Mouse (Mus musculus): ENCODE measurements around the gene Trim58. TPM values are rescaled to one million over a fixed set of nuclear protein-coding genes. Genes with fewer than 3 reads are reported as not detected.

The Trim58 gene
- polyA plus RNA-seq, 1 experiment, result not detected

- TF ChIP-seq POLR2A (IDR thresholded peaks at IDR 0.05; ENCODE audit: low read depth, low read length), result no peak
- no peak for TF ChIP-seq CTCF (IDR thresholded peaks at IDR 0.05; ENCODE audit: extremely low read depth, insufficient read length, insufficient replicate concordance, low read depth, low read length)
- Histone ChIP-seq H3K36me3 (ENCODE audit: control insufficient read depth, insufficient read depth, low read length) (0 out of 2 replicates have a peak, but pooled peaks cover 2% of the 10 kb centered on the region), H3K27ac (ENCODE audit: insufficient read depth, low read depth, low read length) (peak overlapping the region; percentile 48), H3K27me3 (ENCODE audit: control insufficient read depth, insufficient read depth, low read length) (no peaks in the 10 kb centered on the region), H3K4me1 (ENCODE audit: control insufficient read depth, insufficient read depth, insufficient read length, low read length) (peaks cover 37% of the 10 kb centered on the region), H3K4me3 (ENCODE audit: low read depth, low read length) (no peak overlapping the region)
- WGBS, result 32% methylated on average over 12 of the region's 12 CpGs
Observed at GRCm38 (mm10) chr11:58606177-58606919, 33.9 kb upstream of the Trim58 start.

DNA sequence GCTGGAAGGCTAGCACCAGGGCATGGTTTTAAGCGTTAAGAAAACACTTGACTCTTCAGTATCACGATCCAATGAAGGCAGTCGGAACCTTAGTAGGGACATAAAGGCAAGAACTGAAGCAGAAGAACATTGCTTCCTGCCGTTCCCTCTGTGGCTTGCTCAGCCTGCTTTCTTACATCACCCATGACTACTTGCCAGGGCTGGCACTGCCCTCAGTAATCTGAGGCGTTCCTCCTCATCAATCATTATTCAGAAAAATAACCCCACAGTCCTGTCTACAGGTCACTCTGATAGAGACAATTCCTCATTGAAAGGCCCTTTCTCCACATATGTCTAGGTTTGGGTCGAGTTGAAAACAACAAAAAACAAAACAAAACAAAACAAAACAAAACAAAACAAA, 33.2 kb upstream of the Trim58 start:
- Histone ChIP-seq H3K36me3 (ENCODE audit: control insufficient read depth, insufficient read depth, low read length) (0 out of 2 replicates have a peak, but pooled peaks cover 2% of the 10 kb centered on the region), H3K27ac (ENCODE audit: insufficient read depth, low read depth, low read length) (peak overlapping the region; percentile 48), H3K27me3 (ENCODE audit: control insufficient read depth, insufficient read depth, low read length) (no peaks in the 10 kb centered on the region), H3K4me3 (ENCODE audit: low read depth, low read length) (no peak overlapping the region), H3K4me1 (ENCODE audit: control insufficient read depth, insufficient read depth, insufficient read length, low read length) (peaks cover 37% of the 10 kb centered on the region)
- TF ChIP-seq CTCF (IDR thresholded peaks at IDR 0.05; ENCODE audit: extremely low read depth, insufficient read length, insufficient replicate concordance, low read depth, low read length), result no peak
- no peak for TF ChIP-seq POLR2A (IDR thresholded peaks at IDR 0.05; ENCODE audit: low read depth, low read length)
- 34% methylated on average over 6 of the region's 6 CpGs for WGBS

DNA sequence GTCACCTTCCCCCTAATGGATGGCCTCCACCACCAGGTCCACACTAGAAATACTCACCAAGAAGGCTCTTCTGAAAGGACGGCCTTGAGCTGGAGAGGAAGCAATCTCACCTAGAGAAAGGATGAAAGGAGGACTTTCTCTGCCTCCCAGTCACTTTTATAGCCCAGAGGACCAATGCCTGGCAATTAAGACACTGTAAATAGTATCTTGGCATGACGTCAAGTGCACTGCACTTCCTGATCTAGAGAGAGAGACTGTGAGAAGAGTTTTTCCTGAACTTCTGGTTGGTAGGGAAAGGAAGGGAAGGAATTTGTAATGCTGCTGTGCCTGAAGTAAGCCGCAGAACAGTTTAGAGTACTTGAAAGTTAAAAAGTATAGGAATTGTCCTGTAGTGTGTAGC, 26.9 kb upstream of the Trim58 start:
- 25% methylated on average over 3 of the region's 3 CpGs for WGBS
- TF ChIP-seq CTCF (IDR thresholded peaks at IDR 0.05; ENCODE audit: extremely low read depth, insufficient read length, insufficient replicate concordance, low read depth, low read length) (no peak), POLR2A (IDR thresholded peaks at IDR 0.05; ENCODE audit: low read depth, low read length) (no peak)
- Histone ChIP-seq H3K4me1 (ENCODE audit: control insufficient read depth, insufficient read depth, insufficient read length, low read length) (peaks cover 49% of the 10 kb centered on the region), H3K27me3 (ENCODE audit: control insufficient read depth, insufficient read depth, low read length) (no peaks in the 10 kb centered on the region), H3K36me3 (ENCODE audit: control insufficient read depth, insufficient read depth, low read length) (no peaks in the 10 kb centered on the region), H3K27ac (ENCODE audit: insufficient read depth, low read depth, low read length) (peak overlapping the region; percentile 76; the same call in 1 of the 2 replicates), H3K4me3 (ENCODE audit: low read depth, low read length) (no peak overlapping the region)

DNA sequence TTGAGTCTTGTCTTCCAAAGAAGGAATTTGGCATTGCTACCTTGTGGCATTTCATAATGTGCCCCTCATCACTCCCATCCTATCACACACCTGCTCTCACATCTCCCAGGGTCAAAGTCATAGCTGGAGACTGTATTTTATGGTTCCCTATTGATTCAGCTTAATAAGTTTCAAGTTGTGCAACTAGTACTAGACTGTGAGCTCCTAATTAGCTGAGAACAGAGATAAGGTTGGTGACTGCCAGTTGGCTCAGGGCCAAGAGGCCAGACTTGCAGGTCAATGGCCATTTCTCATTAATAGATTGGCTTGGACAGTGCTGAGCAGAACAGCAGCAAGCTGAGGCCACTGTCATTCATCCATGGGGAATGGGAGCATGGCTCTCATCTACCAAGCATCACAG, 25.7 kb upstream of the Trim58 start:
- Histone ChIP-seq H3K27ac (ENCODE audit: insufficient read depth, low read depth, low read length) (peak overlapping the region; percentile 76), H3K4me3 (ENCODE audit: low read depth, low read length) (no peak overlapping the region), H3K27me3 (ENCODE audit: control insufficient read depth, insufficient read depth, low read length) (no peaks in the 10 kb centered on the region), H3K36me3 (ENCODE audit: control insufficient read depth, insufficient read depth, low read length) (no peaks in the 10 kb centered on the region), H3K4me1 (ENCODE audit: control insufficient read depth, insufficient read depth, insufficient read length, low read length) (peaks cover 52% of the 10 kb centered on the region)
- TF ChIP-seq POLR2A (IDR thresholded peaks at IDR 0.05; ENCODE audit: low read depth, low read length) (no peak), CTCF (IDR thresholded peaks at IDR 0.05; ENCODE audit: extremely low read depth, insufficient read length, insufficient replicate concordance, low read depth, low read length) (no peak)

- TF ChIP-seq CTCF (IDR thresholded peaks at IDR 0.05; ENCODE audit: extremely low read depth, insufficient read length, insufficient replicate concordance, low read depth, low read length), result no peak
- TF ChIP-seq POLR2A (IDR thresholded peaks at IDR 0.05; ENCODE audit: low read depth, low read length), result no peak
- no peak within 1 kb of the TSS for H3K27ac ChIP-seq (ENCODE audit: insufficient read depth, low read depth, low read length)
Observed at GRCm38 (mm10) chr11:58615975-58616374, 24.3 kb upstream of the Trim58 start, which contains the start of gene 2210407C18Rik. Gene 2210407C18Rik, minus strand, starts transcription at chr11:58616075.

GRCm38 (mm10) chr11:58618369-58618768, 21.9 kb upstream of the Trim58 start:
- TF ChIP-seq POLR2A (IDR thresholded peaks at IDR 0.05; ENCODE audit: low read depth, low read length), result no peak
- TF ChIP-seq CTCF (IDR thresholded peaks at IDR 0.05; ENCODE audit: extremely low read depth, insufficient read length, insufficient replicate concordance, low read depth, low read length), result no peak
- Histone ChIP-seq H3K27me3 (ENCODE audit: control insufficient read depth, insufficient read depth, low read length) (no peaks in the 10 kb centered on the region), H3K4me1 (ENCODE audit: control insufficient read depth, insufficient read depth, insufficient read length, low read length) (peaks cover 40% of the 10 kb centered on the region; the same call in 1 of the 2 replicates), H3K27ac (ENCODE audit: insufficient read depth, low read depth, low read length) (peak overlapping the region; percentile 91), H3K4me3 (ENCODE audit: low read depth, low read length) (no peak overlapping the region), H3K36me3 (ENCODE audit: control insufficient read depth, insufficient read depth, low read length) (no peaks in the 10 kb centered on the region)
- WGBS, result 15% methylated on average over 3 of the region's 3 CpGs

More at GRCm38 (mm10) chr11:58615975-58616374, 24.3 kb upstream of the Trim58 start, which contains the start of gene 2210407C18Rik:
- 84% methylated on average over 4 of the region's 4 CpGs for WGBS
- Histone ChIP-seq H3K27me3 (ENCODE audit: control insufficient read depth, insufficient read depth, low read length) (no peaks in the 10 kb centered on the region), H3K4me3 (ENCODE audit: low read depth, low read length) (no peak within 1 kb of the TSS), H3K4me1 (ENCODE audit: control insufficient read depth, insufficient read depth, insufficient read length, low read length) (peaks cover 45% of the 10 kb centered on the region; the same call in 1 of the 2 replicates), H3K36me3 (ENCODE audit: control insufficient read depth, insufficient read depth, low read length) (no peaks in the 10 kb centered on the region)

- H3K27ac ChIP-seq (ENCODE audit: insufficient read depth, low read depth, low read length), result peak overlapping the region; percentile 91
- no peaks in the 10 kb centered on the region for H3K27me3 ChIP-seq (ENCODE audit: control insufficient read depth, insufficient read depth, low read length)
Observed at GRCm38 (mm10) chr11:58618793-58619192, 21.5 kb upstream of the Trim58 start.

More at GRCm38 (mm10) chr11:58618793-58619192, 21.5 kb upstream of the Trim58 start:
- Histone ChIP-seq H3K4me3 (ENCODE audit: low read depth, low read length) (no peak overlapping the region), H3K4me1 (ENCODE audit: control insufficient read depth, insufficient read depth, insufficient read length, low read length) (peaks cover 38% of the 10 kb centered on the region; the same call in 1 of the 2 replicates), H3K36me3 (ENCODE audit: control insufficient read depth, insufficient read depth, low read length) (no peaks in the 10 kb centered on the region)
- WGBS, result 29% methylated on average over 6 of the region's 6 CpGs
- TF ChIP-seq CTCF (IDR thresholded peaks at IDR 0.05; ENCODE audit: extremely low read depth, insufficient read length, insufficient replicate concordance, low read depth, low read length) (no peak), POLR2A (IDR thresholded peaks at IDR 0.05; ENCODE audit: low read depth, low read length) (no peak)
